Mouse (Mus musculus): ENCODE data around the gene Asic2.

DNA sequence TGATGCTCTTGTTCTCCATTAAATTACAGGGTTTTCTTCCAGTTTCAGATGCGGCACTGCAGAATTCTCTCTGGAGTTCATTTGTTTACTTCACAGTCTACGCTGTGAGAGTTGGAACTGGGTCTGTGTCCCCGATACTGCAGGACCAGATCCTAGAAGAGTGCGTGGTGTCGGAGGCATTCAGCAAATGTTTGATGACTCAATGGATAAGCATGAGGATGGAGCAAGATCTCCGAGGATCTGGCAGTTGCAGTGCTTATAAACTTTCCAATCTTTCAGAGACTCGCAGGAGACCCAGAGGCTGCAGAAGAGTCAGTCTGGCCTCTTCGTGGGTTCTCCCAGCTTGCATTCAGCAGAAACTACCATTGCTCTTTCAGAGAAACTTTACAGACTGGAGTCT lies 566.0 kb downstream of the Asic2 start:
- TF ChIP-seq CTCF (IDR thresholded peaks at IDR 0.05; ENCODE audit: low read depth) (no peak), EP300 (IDR thresholded peaks at IDR 0.05; ENCODE audit: low read depth) (no peak)
